Comparison of ENCODE assay signal across 20 mouse cellular contexts in the genomic region with DNA sequence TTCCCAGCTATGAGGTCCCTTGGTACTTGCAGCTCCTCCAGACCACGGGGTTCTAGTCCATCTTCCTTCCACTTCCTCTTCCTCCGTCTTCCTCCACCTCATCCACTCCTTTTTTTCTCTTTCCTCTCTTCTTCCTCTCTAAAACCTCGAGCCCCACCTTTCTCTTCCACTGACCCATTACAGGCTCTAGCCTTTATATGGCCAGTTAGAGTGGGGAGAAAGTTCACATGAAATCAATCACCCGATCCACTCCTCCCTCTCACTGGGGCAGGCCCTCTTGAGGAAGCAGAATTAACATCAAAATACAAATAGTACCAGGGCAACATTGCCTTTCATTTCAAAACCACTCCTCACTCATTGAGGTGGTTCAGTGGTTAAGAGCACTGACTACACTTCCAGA. TPM values are rescaled to one million over a fixed set of nuclear protein-coding genes. Genes with fewer than 3 reads are reported as not detected.
A peak's percentile ranks its signal among the peaks of the same experiment; 100 is the strongest.
DNase-seq lines count a peak whose midpoint lies in the region; ATAC-seq lines count a peak whose summit lies in the region.
"Had no signal": no experiment of that assay in that cellular context is flagged by ENCODE, and none has a peak within 500 bp of the region (broad histone marks: within the 10 kb centered on the region; RNA-seq: fewer than 3 reads in every experiment).

No protein-coding gene starts in this region.

- H3K27me3 ChIP-seq in intestine, embryonic 14.5 days (replicated peaks; ENCODE audit: control insufficient read depth, insufficient read depth, low read length): no peaks in the 10 kb centered on the region; the same call in 1 of the 2 replicates
- no peaks in the 10 kb centered on the region for H3K27me3 ChIP-seq in intestine, embryonic 16.5 days (replicated peaks; ENCODE audit: control insufficient read depth, insufficient read depth, low read length)
- H3K27me3 ChIP-seq: forebrain, embryonic 13.5 days; forebrain, embryonic 15.5 days had no signal

- no peak overlapping the region for H3K4me2 ChIP-seq in intestine, embryonic 14.5 days (ENCODE audit: low read length)
- no peak overlapping the region for H3K4me2 ChIP-seq in intestine, embryonic 16.5 days (ENCODE audit: low read depth, low read length)
- H3K4me2 ChIP-seq: embryonic facial prominence, embryonic 12.5 days; forebrain, embryonic 13.5 days; forebrain, embryonic 15.5 days had no signal

- H3K36me3 ChIP-seq in intestine, embryonic 14.5 days (ENCODE audit: control insufficient read depth, insufficient read depth, low read length): no peaks in the 10 kb centered on the region
- no peaks in the 10 kb centered on the region for H3K36me3 ChIP-seq in intestine, embryonic 16.5 days (ENCODE audit: control insufficient read depth, insufficient read depth, low read length)
- H3K36me3 ChIP-seq: embryonic facial prominence, embryonic 10.5 days; embryonic facial prominence, embryonic 12.5 days; forebrain, embryonic 15.5 days had no signal

- peak overlapping the region; percentile 22; the same call in 1 of the 2 replicates for H3K27ac ChIP-seq in intestine, embryonic 14.5 days (ENCODE audit: low read depth)
- H3K27ac ChIP-seq in intestine, embryonic 16.5 days (ENCODE audit: low read length): peak overlapping the region; percentile 72
- H3K27ac ChIP-seq: embryonic facial prominence, embryonic 10.5 days; embryonic facial prominence, embryonic 12.5 days; forebrain, embryonic 13.5 days; forebrain, embryonic 15.5 days had no signal

- no peaks in the 10 kb centered on the region for H3K4me1 ChIP-seq in intestine, embryonic 14.5 days (replicated peaks; ENCODE audit: control insufficient read depth, insufficient read depth, low read length)
- H3K4me1 ChIP-seq in intestine, embryonic 16.5 days (ENCODE audit: control insufficient read depth, insufficient read depth, low read length): peaks cover 7% of the 10 kb centered on the region; the same call in 1 of the 2 replicates
- H3K4me1 ChIP-seq: embryonic facial prominence, embryonic 10.5 days; embryonic facial prominence, embryonic 12.5 days; forebrain, embryonic 13.5 days; forebrain, embryonic 15.5 days had no signal

- no peak for ATAC-seq in intestine, embryonic 14.5 days (replicated peaks; ENCODE audit: low FRiP score, low TSS enrichment, low read depth)
- ATAC-seq in intestine, embryonic 16.5 days: peak; percentile 67
- ATAC-seq: activated CD4-positive, CD25-positive, alpha-beta regulatory T cell, adult 4 months; forebrain, embryonic 13.5 days; forebrain, embryonic 15.5 days; forebrain, postnatal 0 days had no signal

- H3K9ac ChIP-seq in intestine, embryonic 14.5 days (ENCODE audit: low read length): no peak overlapping the region
- no peak overlapping the region for H3K9ac ChIP-seq in intestine, embryonic 16.5 days (ENCODE audit: low read depth, low read length)
- H3K9ac ChIP-seq: embryonic facial prominence, embryonic 12.5 days; forebrain, embryonic 13.5 days; forebrain, embryonic 15.5 days; forebrain, postnatal 0 days had no signal

- H3K4me3 ChIP-seq in intestine, embryonic 14.5 days (ENCODE audit: low read depth, low read length): no peak overlapping the region
- no peak overlapping the region for H3K4me3 ChIP-seq in intestine, embryonic 16.5 days (ENCODE audit: low read length)
- H3K4me3 ChIP-seq: embryonic facial prominence, embryonic 10.5 days; embryonic facial prominence, embryonic 12.5 days; forebrain, embryonic 13.5 days; forebrain, embryonic 15.5 days had no signal

- no peak for DNase-seq in intestine, embryonic 14.5 days (ENCODE audit: low spot score)
- no peak for DNase-seq in embryo, embryonic 10.5 days (ENCODE audit: low spot score)
- DNase-seq in spleen, postnatal 10 days (ENCODE audit: low spot score in 2 of 2): no peak
- no peak for DNase-seq in cerebellum, adult 11 months
- DNase-seq: adrenal gland, adult 8-10 months; adrenal gland, postnatal 14 days; adrenal gland, postnatal 36 days; cerebellum, adult 18-20 months; cerebellum, adult 8-10 months; cerebellum, adult 9-11 months; cerebellum, postnatal 14 days; cerebellum, postnatal 36 days; forebrain, postnatal 0 days had no signal

- H3K9me3 ChIP-seq in intestine, embryonic 14.5 days (ENCODE audit: control insufficient read depth, low read length): no peaks in the 10 kb centered on the region
- no peaks in the 10 kb centered on the region for H3K9me3 ChIP-seq in intestine, embryonic 16.5 days (ENCODE audit: control insufficient read depth, low read length)
- H3K9me3 ChIP-seq: embryonic facial prominence, embryonic 10.5 days; embryonic facial prominence, embryonic 12.5 days; forebrain, embryonic 13.5 days; forebrain, embryonic 15.5 days had no signal

- 68% methylated on average over 4 of the region's 4 CpGs for WGBS in intestine, embryonic 14.5 days
- WGBS in intestine, embryonic 16.5 days: 58% methylated on average over 4 of the region's 4 CpGs

RNA-seq across cellular contexts. Expression of a gene that starts 9.9 kb away (rescaled TPM):
- polyA plus RNA-seq in intestine, embryonic 14.5 days (2014; fragmentation: Nextera tagmentation; extraction: Ambion mirVana): 1.8 and 2.1 TPM in 2 replicates
- polyA plus RNA-seq in intestine, embryonic 16.5 days (2015; fragmentation: Nextera tagmentation; extraction: Ambion mirVana): 1.1 and 1.2 TPM in 2 replicates
- polyA plus RNA-seq: activated CD4-positive, CD25-positive, alpha-beta regulatory T cell, adult 4 months; embryonic facial prominence, embryonic 14.5 days had no signal
